Mouse (Mus musculus): ENCODE measurements around the gene Rassf8. TPM values are rescaled to one million over a fixed set of nuclear protein-coding genes. Genes with fewer than 3 reads are reported as not detected.
A peak's percentile ranks its signal among the peaks of the same experiment; 100 is the strongest.

Rassf8 gene
- polyA plus RNA-seq, 1 experiment from 2014 or later, result 10.1 TPM

GRCm38 (mm10) chr6:145787311-145787710 lies 40.8 kb downstream of the Rassf8 start:
- H3K9ac ChIP-seq, result no peak overlapping the region
- peaks cover 9% of the 10 kb centered on the region for H3K4me1 ChIP-seq
- 0 out of 2 replicates have a peak, but pooled peaks cover 4% of the 10 kb centered on the region for H3K36me3 ChIP-seq
- H3K27ac ChIP-seq, result no peak overlapping the region
- H3K4me3 ChIP-seq, result no peak overlapping the region
- H3K4me2 ChIP-seq, result no peak overlapping the region
- 90% methylated on average over 2 of the region's 2 CpGs for WGBS
- H3K9me3 ChIP-seq, result no peaks in the 10 kb centered on the region
- ATAC-seq (ENCODE audit: insufficient number of reproducible peaks, insufficient read depth, low FRiP score, low TSS enrichment, low read depth), result no peak
- H3K27me3 ChIP-seq, result no peaks in the 10 kb centered on the region

- Histone ChIP-seq H3K9ac (no peak overlapping the region), H3K27ac (no peak overlapping the region), H3K36me3 (0 out of 2 replicates have a peak, but pooled peaks cover 4% of the 10 kb centered on the region), H3K4me3 (no peak overlapping the region), H3K4me2 (no peak overlapping the region), H3K27me3 (no peaks in the 10 kb centered on the region), H3K9me3 (no peaks in the 10 kb centered on the region), H3K4me1 (peaks cover 19% of the 10 kb centered on the region)
- no peak for ATAC-seq (ENCODE audit: insufficient number of reproducible peaks, insufficient read depth, low FRiP score, low TSS enrichment, low read depth)
- WGBS, result 94% methylated on average over 4 of the region's 4 CpGs
These were observed 43.2 kb downstream of the Rassf8 start for GRCm38 (mm10) chr6:145789738-145790137.

- peaks cover 31% of the 10 kb centered on the region for H3K4me1 ChIP-seq
- H3K9ac ChIP-seq, result no peak overlapping the region
- H3K27ac ChIP-seq, result peak overlapping the region; percentile 23; the same call in 1 of the 2 replicates
- H3K36me3 ChIP-seq, result 0 out of 2 replicates have a peak, but pooled peaks cover 4% of the 10 kb centered on the region
- ATAC-seq (ENCODE audit: insufficient number of reproducible peaks, insufficient read depth, low FRiP score, low TSS enrichment, low read depth), result no peak
- no peaks in the 10 kb centered on the region for H3K27me3 ChIP-seq
- no peak overlapping the region for H3K4me2 ChIP-seq
- H3K4me3 ChIP-seq, result no peak overlapping the region
- 61% methylated on average over 7 of the region's 7 CpGs for WGBS
- 0 out of 2 replicates have a peak, but pooled peaks cover 2% of the 10 kb centered on the region for H3K9me3 ChIP-seq
These were observed 45.8 kb downstream of the Rassf8 start for GRCm38 (mm10) chr6:145792373-145792772.

GRCm38 (mm10) chr6:145793109-145793593 lies 46.6 kb downstream of the Rassf8 start:
- Histone ChIP-seq H3K4me2 (no peak overlapping the region), H3K4me1 (peaks cover 38% of the 10 kb centered on the region), H3K27ac (peak overlapping the region; percentile 23; the same call in 1 of the 2 replicates), H3K36me3 (0 out of 2 replicates have a peak, but pooled peaks cover 3% of the 10 kb centered on the region), H3K4me3 (no peak overlapping the region), H3K9me3 (0 out of 2 replicates have a peak, but pooled peaks cover 2% of the 10 kb centered on the region), H3K9ac (no peak overlapping the region), H3K27me3 (no peaks in the 10 kb centered on the region)
- ATAC-seq (ENCODE audit: insufficient number of reproducible peaks, insufficient read depth, low FRiP score, low TSS enrichment, low read depth), result no peak
- WGBS, result 20% methylated on average over 4 of the region's 4 CpGs

- Histone ChIP-seq H3K9me3 (0 out of 2 replicates have a peak, but pooled peaks cover 2% of the 10 kb centered on the region), H3K4me2 (no peak overlapping the region), H3K4me1 (peaks cover 38% of the 10 kb centered on the region), H3K36me3 (no peaks in the 10 kb centered on the region), H3K4me3 (no peak overlapping the region), H3K27ac (no peak overlapping the region), H3K27me3 (no peaks in the 10 kb centered on the region), H3K9ac (no peak overlapping the region)
- no peak for ATAC-seq (ENCODE audit: insufficient number of reproducible peaks, insufficient read depth, low FRiP score, low TSS enrichment, low read depth)
- WGBS, result 54% methylated on average over 4 of the region's 4 CpGs
These were observed 48.1 kb downstream of the Rassf8 start for GRCm38 (mm10) chr6:145794671-145795070.

GRCm38 (mm10) chr6:145796191-145797023 lies 49.9 kb downstream of the Rassf8 start:
- ATAC-seq (ENCODE audit: insufficient number of reproducible peaks, insufficient read depth, low FRiP score, low TSS enrichment, low read depth), result no peak
- 45% methylated on average over 14 of the region's 14 CpGs for WGBS
- no peaks in the 10 kb centered on the region for H3K36me3 ChIP-seq
- H3K9me3 ChIP-seq, result 0 out of 2 replicates have a peak, but pooled peaks cover 2% of the 10 kb centered on the region
- no peak overlapping the region for H3K4me2 ChIP-seq
- peak overlapping the region; percentile 47; the same call in 1 of the 2 replicates for H3K9ac ChIP-seq
- H3K4me1 ChIP-seq, result peaks cover 43% of the 10 kb centered on the region
- H3K27me3 ChIP-seq, result no peaks in the 10 kb centered on the region
- H3K27ac ChIP-seq, result peak overlapping the region; percentile 48; the same call in 1 of the 2 replicates
- no peak overlapping the region for H3K4me3 ChIP-seq

- Histone ChIP-seq H3K36me3 (no peaks in the 10 kb centered on the region), H3K4me3 (no peak overlapping the region), H3K9me3 (0 out of 2 replicates have a peak, but pooled peaks cover 2% of the 10 kb centered on the region), H3K4me2 (no peak overlapping the region), H3K9ac (no peak overlapping the region), H3K4me1 (peaks cover 40% of the 10 kb centered on the region), H3K27ac (no peak overlapping the region), H3K27me3 (no peaks in the 10 kb centered on the region)
- WGBS, result 70% methylated on average over 3 of the region's 3 CpGs
- ATAC-seq (ENCODE audit: insufficient number of reproducible peaks, insufficient read depth, low FRiP score, low TSS enrichment, low read depth), result no peak
These were observed 51.1 kb downstream of the Rassf8 start for GRCm38 (mm10) chr6:145797692-145798091.

GRCm38 (mm10) chr6:145801796-145802488 lies 55.4 kb downstream of the Rassf8 start:
- Histone ChIP-seq H3K4me3 (no peak overlapping the region), H3K36me3 (no peaks in the 10 kb centered on the region), H3K9me3 (no peaks in the 10 kb centered on the region), H3K27ac (no peak overlapping the region), H3K4me2 (no peak overlapping the region), H3K27me3 (no peaks in the 10 kb centered on the region), H3K9ac (no peak overlapping the region), H3K4me1 (peaks cover 33% of the 10 kb centered on the region)
- no peak for ATAC-seq (ENCODE audit: insufficient number of reproducible peaks, insufficient read depth, low FRiP score, low TSS enrichment, low read depth)
- WGBS, result 87% methylated on average over 3 of the region's 3 CpGs

GRCm38 (mm10) chr6:145802881-145803280 lies 56.3 kb downstream of the Rassf8 start:
- ATAC-seq (ENCODE audit: insufficient number of reproducible peaks, insufficient read depth, low FRiP score, low TSS enrichment, low read depth), result no peak
- Histone ChIP-seq H3K27me3 (no peaks in the 10 kb centered on the region), H3K4me2 (no peak overlapping the region), H3K27ac (no peak overlapping the region), H3K9me3 (no peaks in the 10 kb centered on the region), H3K9ac (no peak overlapping the region), H3K36me3 (no peaks in the 10 kb centered on the region), H3K4me1 (peaks cover 29% of the 10 kb centered on the region), H3K4me3 (no peak overlapping the region)
- WGBS, result 74% methylated on average over 8 of the region's 8 CpGs

GRCm38 (mm10) chr6:145804276-145804675 lies 57.7 kb downstream of the Rassf8 start:
- Histone ChIP-seq H3K36me3 (peaks cover 3% of the 10 kb centered on the region), H3K4me3 (no peak overlapping the region), H3K9me3 (no peaks in the 10 kb centered on the region), H3K27me3 (no peaks in the 10 kb centered on the region), H3K4me1 (peaks cover 27% of the 10 kb centered on the region), H3K27ac (no peak overlapping the region), H3K9ac (no peak overlapping the region; the same call in 1 of the 2 replicates), H3K4me2 (no peak overlapping the region)
- WGBS, result 38% methylated on average over 3 of the region's 3 CpGs
- ATAC-seq (ENCODE audit: insufficient number of reproducible peaks, insufficient read depth, low FRiP score, low TSS enrichment, low read depth), result no peak

- Histone ChIP-seq H3K9ac (no peak overlapping the region), H3K9me3 (no peaks in the 10 kb centered on the region), H3K4me3 (no peak overlapping the region), H3K36me3 (peaks cover 24% of the 10 kb centered on the region), H3K4me1 (peaks cover 20% of the 10 kb centered on the region), H3K27me3 (no peaks in the 10 kb centered on the region), H3K27ac (no peak overlapping the region), H3K4me2 (no peak overlapping the region)
- WGBS, result 17% methylated on average over 2 of the region's 2 CpGs
- ATAC-seq (ENCODE audit: insufficient number of reproducible peaks, insufficient read depth, low FRiP score, low TSS enrichment, low read depth), result no peak
These were observed 60.2 kb downstream of the Rassf8 start for GRCm38 (mm10) chr6:145806784-145807183.

Data from embryonic facial prominence, embryonic 13.5 days (tissue).